Mouse (Mus musculus): Measurements from ENCODE around the gene Tbc1d22a. TPM values are rescaled to one million over a fixed set of nuclear protein-coding genes. Genes with fewer than 3 reads are reported as not detected.

Gene Tbc1d22a
- polyA plus RNA-seq, 1 experiment from 2014 or later = 11.9 TPM

DNA sequence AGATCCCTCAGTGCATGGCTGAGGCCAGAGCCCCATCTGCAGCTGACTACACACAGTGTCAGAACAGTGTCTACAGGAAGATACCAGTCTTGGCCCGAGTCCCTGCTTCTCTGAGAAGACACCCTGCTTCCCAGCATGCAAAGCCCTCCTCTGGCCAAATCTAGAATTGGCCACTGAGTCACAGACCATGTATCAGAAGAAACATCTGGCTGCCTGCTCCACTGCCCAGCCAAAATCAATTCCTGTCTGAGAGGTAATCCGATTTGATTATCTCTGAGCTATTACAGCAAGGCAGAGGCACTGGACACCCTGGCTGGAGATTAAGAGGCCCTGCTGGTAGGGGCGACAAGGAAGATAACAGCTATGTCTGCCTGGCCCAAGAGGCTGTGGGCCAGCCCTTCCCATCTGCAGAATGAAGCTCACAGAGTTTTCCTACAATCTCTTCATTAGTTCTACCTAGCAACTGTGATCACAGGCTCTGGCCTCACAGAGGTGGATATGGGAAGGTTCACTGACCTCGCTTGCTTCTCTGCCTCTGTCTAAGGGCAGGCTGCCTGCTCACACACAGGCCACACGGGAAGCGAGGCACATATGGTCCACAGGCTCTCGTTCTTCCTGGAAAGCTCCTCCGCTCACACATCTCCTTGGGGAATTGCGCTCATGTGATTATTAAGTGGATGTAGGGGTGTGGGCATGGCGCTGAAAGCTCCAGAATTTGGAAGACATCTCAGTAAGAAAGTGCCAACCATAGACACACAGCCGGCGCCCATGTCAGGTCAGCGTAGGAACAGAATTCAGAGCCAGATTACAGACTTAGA lies 264.6 kb downstream of the Tbc1d22a start:
- no peak overlapping the region for H3K4me3 ChIP-seq (replicated peaks; ENCODE audit: low read depth, low read length)
- no peak overlapping the region for H3K9ac ChIP-seq (replicated peaks; ENCODE audit: low read length)
- H3K4me2 ChIP-seq (ENCODE audit: low read length) = no peak overlapping the region
- no peaks in the 10 kb centered on the region for H3K9me3 ChIP-seq (ENCODE audit: control insufficient read depth, low read length)
- peak overlapping the region; percentile 55; the same call in 1 of the 2 replicates for H3K27ac ChIP-seq (replicated peaks; ENCODE audit: low read depth, low read length)
- ATAC-seq (ENCODE audit: low FRiP score, low TSS enrichment) = 0 out of 2 replicates have a peak, but pooled peaks have one; percentile 34
- 45% methylated on average over 13 of the region's 13 CpGs for WGBS
- H3K27me3 ChIP-seq (ENCODE audit: control insufficient read depth, insufficient read depth, low read length) = no peaks in the 10 kb centered on the region
- DNase-seq = peak; percentile 61
- H3K36me3 ChIP-seq (ENCODE audit: control insufficient read depth, insufficient read depth, low read length) = no peaks in the 10 kb centered on the region
- 0 out of 2 replicates have a peak, but pooled peaks cover 16% of the 10 kb centered on the region for H3K4me1 ChIP-seq (ENCODE audit: control insufficient read depth, insufficient read depth, low read length)

DNA sequence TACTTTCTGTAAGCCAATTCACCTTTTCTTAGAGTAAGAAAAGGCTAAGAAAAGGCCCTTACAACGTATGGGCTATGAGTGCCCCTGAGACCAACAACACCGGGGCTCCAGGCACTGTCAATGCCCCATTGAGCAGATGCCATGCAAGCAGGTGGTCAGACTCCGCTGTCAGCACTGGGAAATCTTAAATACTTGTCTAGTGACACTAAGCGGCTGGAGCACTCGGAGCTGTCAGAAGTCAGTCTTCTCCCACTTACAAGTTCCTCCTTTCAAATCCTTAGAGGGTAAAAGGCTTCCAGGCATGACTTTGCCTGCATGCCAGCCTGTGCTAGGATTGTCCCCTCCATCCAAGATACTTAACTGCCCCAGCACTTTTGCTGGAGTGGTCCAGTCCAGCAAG lies 268.1 kb downstream of the Tbc1d22a start:
- Histone ChIP-seq H3K36me3 (ENCODE audit: control insufficient read depth, insufficient read depth, low read length) (no peaks in the 10 kb centered on the region), H3K4me1 (ENCODE audit: control insufficient read depth, insufficient read depth, low read length) (peaks cover 22% of the 10 kb centered on the region; the same call in 1 of the 2 replicates), H3K9ac (replicated peaks; ENCODE audit: low read length) (no peak overlapping the region), H3K27me3 (ENCODE audit: control insufficient read depth, insufficient read depth, low read length) (no peaks in the 10 kb centered on the region), H3K9me3 (ENCODE audit: control insufficient read depth, low read length) (no peaks in the 10 kb centered on the region), H3K4me3 (replicated peaks; ENCODE audit: low read depth, low read length) (no peak overlapping the region), H3K4me2 (ENCODE audit: low read length) (no peak overlapping the region), H3K27ac (replicated peaks; ENCODE audit: low read depth, low read length) (no peak overlapping the region)
- DNase-seq (no peak), ATAC-seq (ENCODE audit: low FRiP score, low TSS enrichment) (no peak)
- WGBS = 79% methylated on average over 5 of the region's 5 CpGs

DNA sequence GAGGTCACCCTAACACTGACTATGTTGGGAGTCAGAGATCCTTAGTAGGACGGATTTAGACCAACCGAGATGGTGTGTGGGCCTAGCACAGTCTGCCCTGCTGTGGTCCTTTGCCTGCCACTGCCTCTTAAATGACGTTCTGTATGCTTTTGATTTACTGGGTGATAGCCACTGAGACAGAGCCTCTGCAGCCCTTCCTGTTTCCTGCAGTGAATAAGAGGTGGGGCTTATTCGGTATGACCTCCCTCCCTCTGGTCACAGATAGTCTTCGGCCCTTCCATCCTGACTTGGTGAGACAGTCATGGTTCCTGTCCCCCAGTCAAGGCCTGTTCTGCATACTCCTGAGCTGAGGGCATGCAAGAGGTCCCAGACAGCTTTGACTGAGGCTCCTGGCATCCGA lies 271.6 kb downstream of the Tbc1d22a start:
- peaks cover 18% of the 10 kb centered on the region; the same call in 1 of the 2 replicates for H3K4me1 ChIP-seq (ENCODE audit: control insufficient read depth, insufficient read depth, low read length)
- no peak overlapping the region for H3K4me2 ChIP-seq (ENCODE audit: low read length)
- no peaks in the 10 kb centered on the region for H3K36me3 ChIP-seq (ENCODE audit: control insufficient read depth, insufficient read depth, low read length)
- no peak overlapping the region for H3K9ac ChIP-seq (replicated peaks; ENCODE audit: low read length)
- H3K27me3 ChIP-seq (ENCODE audit: control insufficient read depth, insufficient read depth, low read length) = no peaks in the 10 kb centered on the region
- H3K9me3 ChIP-seq (ENCODE audit: control insufficient read depth, low read length) = no peaks in the 10 kb centered on the region
- no peak overlapping the region for H3K4me3 ChIP-seq (replicated peaks; ENCODE audit: low read depth, low read length)
- WGBS = 84% methylated on average over 6 of the region's 6 CpGs
- no peak overlapping the region for H3K27ac ChIP-seq (replicated peaks; ENCODE audit: low read depth, low read length)
- ATAC-seq (ENCODE audit: low FRiP score, low TSS enrichment) (no peak), DNase-seq (no peak)

DNA sequence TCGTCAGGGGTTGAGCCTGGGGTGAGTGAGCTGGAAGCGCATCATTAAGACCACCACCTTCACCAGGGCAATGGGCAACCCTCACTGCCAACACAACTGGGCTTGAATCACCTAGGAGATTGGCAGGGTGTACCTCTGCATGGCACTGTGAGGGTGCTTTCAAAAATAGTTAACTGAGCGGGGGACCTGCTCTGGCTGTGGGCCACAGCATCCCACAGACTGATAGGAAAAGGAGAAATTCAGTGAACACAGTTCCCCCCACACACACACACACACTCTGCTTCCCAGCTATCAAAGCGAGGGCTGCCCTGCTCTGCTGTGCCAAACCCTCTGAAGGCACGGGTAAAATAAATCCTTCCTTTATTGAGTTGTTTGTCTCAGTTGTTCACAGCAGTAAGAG lies 273.1 kb downstream of the Tbc1d22a start:
- 58% methylated on average over 5 of the region's 5 CpGs for WGBS
- ATAC-seq (ENCODE audit: low FRiP score, low TSS enrichment) (no peak), DNase-seq (no peak)
- H3K4me3 ChIP-seq (replicated peaks; ENCODE audit: low read depth, low read length) = no peak overlapping the region
- no peak overlapping the region for H3K4me2 ChIP-seq (ENCODE audit: low read length)
- no peak overlapping the region for H3K27ac ChIP-seq (replicated peaks; ENCODE audit: low read depth, low read length)
- H3K9me3 ChIP-seq (ENCODE audit: control insufficient read depth, low read length) = no peaks in the 10 kb centered on the region
- H3K4me1 ChIP-seq (ENCODE audit: control insufficient read depth, insufficient read depth, low read length) = peaks cover 18% of the 10 kb centered on the region; the same call in 1 of the 2 replicates
- no peaks in the 10 kb centered on the region for H3K36me3 ChIP-seq (ENCODE audit: control insufficient read depth, insufficient read depth, low read length)
- no peak overlapping the region for H3K9ac ChIP-seq (replicated peaks; ENCODE audit: low read length)
- H3K27me3 ChIP-seq (ENCODE audit: control insufficient read depth, insufficient read depth, low read length) = no peaks in the 10 kb centered on the region

DNA sequence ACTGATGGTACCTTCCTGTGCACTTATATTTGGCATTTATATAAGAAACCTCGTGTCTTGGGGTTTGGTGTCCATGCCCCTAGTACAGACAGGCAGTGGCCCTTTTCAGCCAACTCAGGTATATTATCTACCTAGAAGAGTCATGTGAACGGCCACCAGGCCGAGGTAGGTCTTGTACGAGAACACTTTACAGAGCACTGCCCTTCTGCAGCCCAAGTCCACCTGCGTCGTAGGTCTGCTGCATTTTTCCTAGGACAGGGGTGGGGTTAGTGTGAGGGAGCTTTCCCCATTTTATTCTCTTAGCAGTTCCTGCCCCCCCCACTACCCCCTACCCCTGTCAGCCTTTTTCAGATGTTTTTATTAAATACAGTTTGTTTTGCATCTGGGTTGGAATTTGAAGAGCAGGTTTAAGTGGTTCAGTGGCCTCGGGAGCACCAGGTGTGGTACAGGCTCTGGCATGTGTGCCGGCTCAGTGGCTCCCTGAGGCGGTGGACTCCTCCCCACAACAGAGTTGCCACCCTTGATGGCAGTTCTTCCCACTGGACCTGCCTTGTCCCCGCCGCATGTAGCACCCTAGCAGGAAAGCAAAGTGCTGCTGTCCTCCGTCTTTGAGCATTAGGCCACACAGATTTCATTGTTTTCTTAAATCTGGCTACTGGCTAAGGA lies 277.3 kb downstream of the Tbc1d22a start:
- no peak overlapping the region for H3K4me2 ChIP-seq (ENCODE audit: low read length)
- no peaks in the 10 kb centered on the region for H3K27me3 ChIP-seq (ENCODE audit: control insufficient read depth, insufficient read depth, low read length)
- no peak for DNase-seq
- no peak for ATAC-seq (ENCODE audit: low FRiP score, low TSS enrichment)
- H3K27ac ChIP-seq (replicated peaks; ENCODE audit: low read depth, low read length) = no peak overlapping the region
- no peak overlapping the region for H3K9ac ChIP-seq (replicated peaks; ENCODE audit: low read length)
- H3K4me1 ChIP-seq (ENCODE audit: control insufficient read depth, insufficient read depth, low read length) = peaks cover 28% of the 10 kb centered on the region
- H3K9me3 ChIP-seq (ENCODE audit: control insufficient read depth, low read length) = no peaks in the 10 kb centered on the region
- WGBS = 90% methylated on average over 12 of the region's 12 CpGs
- H3K36me3 ChIP-seq (ENCODE audit: control insufficient read depth, insufficient read depth, low read length) = no peaks in the 10 kb centered on the region
- no peak overlapping the region for H3K4me3 ChIP-seq (replicated peaks; ENCODE audit: low read depth, low read length)

DNA sequence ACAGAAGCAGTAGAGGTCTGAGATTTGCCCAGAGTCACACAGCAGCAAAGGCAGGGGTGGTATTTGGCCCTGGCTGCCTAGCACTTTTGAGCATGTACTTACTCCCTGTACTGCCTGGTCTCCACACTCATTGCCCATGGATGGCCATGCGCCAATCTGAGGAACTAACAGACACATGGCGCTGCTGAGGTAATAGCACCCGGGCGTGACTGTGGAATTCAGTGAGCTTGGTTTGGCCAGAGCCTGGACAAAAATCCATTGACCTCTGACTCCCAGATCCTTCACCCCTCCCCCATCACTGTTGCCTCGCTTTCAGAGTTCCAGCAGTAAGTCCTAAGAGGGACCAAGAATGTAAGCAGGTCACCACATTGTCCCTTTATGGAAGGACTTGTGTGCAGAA lies 278.4 kb downstream of the Tbc1d22a start:
- H3K9ac ChIP-seq (replicated peaks; ENCODE audit: low read length) = no peak overlapping the region
- H3K4me2 ChIP-seq (ENCODE audit: low read length) = no peak overlapping the region
- DNase-seq = no peak
- no peak overlapping the region for H3K4me3 ChIP-seq (replicated peaks; ENCODE audit: low read depth, low read length)
- no peak overlapping the region for H3K27ac ChIP-seq (replicated peaks; ENCODE audit: low read depth, low read length)
- ATAC-seq (ENCODE audit: low FRiP score, low TSS enrichment) = no peak
- H3K9me3 ChIP-seq (ENCODE audit: control insufficient read depth, low read length) = no peaks in the 10 kb centered on the region
- no peaks in the 10 kb centered on the region for H3K27me3 ChIP-seq (ENCODE audit: control insufficient read depth, insufficient read depth, low read length)
- 56% methylated on average over 5 of the region's 5 CpGs for WGBS
- H3K36me3 ChIP-seq (ENCODE audit: control insufficient read depth, insufficient read depth, low read length) = no peaks in the 10 kb centered on the region
- H3K4me1 ChIP-seq (ENCODE audit: control insufficient read depth, insufficient read depth, low read length) = peaks cover 18% of the 10 kb centered on the region

DNA sequence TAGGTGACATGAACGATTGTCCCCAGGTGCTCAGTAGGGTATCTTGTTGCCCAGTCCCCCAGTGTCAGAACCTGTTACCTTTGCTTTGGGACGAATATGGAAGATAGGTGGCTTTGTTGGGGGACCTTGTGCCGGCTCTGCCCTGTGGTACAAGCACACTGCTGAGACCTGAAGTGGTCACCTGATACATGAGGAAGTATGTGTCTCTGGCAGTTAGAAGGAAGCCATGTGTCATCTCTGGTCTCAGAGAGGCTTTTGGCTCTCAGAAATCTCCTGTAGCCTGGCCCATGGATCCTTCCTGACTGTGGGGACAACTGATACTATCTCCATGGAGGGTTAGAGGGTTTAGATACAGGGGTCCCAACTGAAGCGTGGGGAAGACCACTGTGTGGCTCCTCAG lies 281.9 kb downstream of the Tbc1d22a start:
- H3K27me3 ChIP-seq (ENCODE audit: control insufficient read depth, insufficient read depth, low read length) = no peaks in the 10 kb centered on the region
- H3K4me3 ChIP-seq (replicated peaks; ENCODE audit: low read depth, low read length) = no peak overlapping the region
- no peak overlapping the region for H3K9ac ChIP-seq (replicated peaks; ENCODE audit: low read length)
- ATAC-seq (ENCODE audit: low FRiP score, low TSS enrichment) = no peak
- H3K9me3 ChIP-seq (ENCODE audit: control insufficient read depth, low read length) = no peaks in the 10 kb centered on the region
- 89% methylated on average over 4 of the region's 4 CpGs for WGBS
- H3K4me1 ChIP-seq (ENCODE audit: control insufficient read depth, insufficient read depth, low read length) = peaks cover 11% of the 10 kb centered on the region; the same call in 1 of the 2 replicates
- H3K36me3 ChIP-seq (ENCODE audit: control insufficient read depth, insufficient read depth, low read length) = no peaks in the 10 kb centered on the region
- no peak overlapping the region for H3K27ac ChIP-seq (replicated peaks; ENCODE audit: low read depth, low read length)
- DNase-seq = no peak
- no peak overlapping the region for H3K4me2 ChIP-seq (ENCODE audit: low read length)

DNA sequence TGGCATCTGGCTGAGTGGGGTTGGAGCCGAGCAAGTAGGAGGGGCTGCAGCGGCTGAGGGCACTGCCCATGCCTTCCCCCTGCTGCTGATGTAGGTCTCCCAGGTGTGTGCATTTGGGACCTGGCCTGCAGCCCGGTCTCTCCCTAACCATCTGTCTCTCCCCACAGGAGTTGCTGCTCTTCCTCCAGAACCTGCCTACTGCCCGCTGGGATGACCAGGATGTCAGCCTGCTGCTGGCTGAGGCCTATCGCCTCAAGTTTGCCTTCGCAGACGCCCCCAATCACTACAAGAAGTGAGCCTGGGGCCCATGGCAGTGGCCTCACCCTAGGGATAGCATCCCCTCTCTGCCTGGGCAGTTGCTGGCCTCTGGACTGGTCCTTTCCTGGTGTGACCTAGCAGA lies 282.4 kb downstream of the Tbc1d22a start:
- DNase-seq = no peak
- peaks cover 11% of the 10 kb centered on the region; the same call in 1 of the 2 replicates for H3K4me1 ChIP-seq (ENCODE audit: control insufficient read depth, insufficient read depth, low read length)

DNA sequence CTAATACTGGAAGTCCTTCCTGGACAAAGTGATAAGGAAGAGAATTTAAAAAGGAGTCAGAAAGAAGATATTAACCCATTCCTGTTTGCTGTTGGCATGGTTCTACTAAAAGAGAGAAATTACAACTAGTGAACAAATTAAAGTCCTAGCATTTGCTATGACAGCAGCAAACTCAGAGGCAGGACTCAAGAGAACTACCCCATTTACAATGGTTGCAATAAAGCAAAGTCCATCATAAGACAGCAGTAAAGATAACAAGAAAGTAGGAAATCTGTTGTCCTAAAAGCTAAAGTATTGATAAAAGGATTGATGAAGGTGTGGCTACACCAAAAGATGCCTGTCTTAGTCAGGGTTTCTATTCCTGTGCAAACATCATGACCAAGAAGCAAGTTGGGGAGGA lies 286.3 kb downstream of the Tbc1d22a start:
- Histone ChIP-seq H3K4me3 (replicated peaks; ENCODE audit: low read depth, low read length) (no peak overlapping the region), H3K9me3 (ENCODE audit: control insufficient read depth, low read length) (no peaks in the 10 kb centered on the region), H3K36me3 (ENCODE audit: control insufficient read depth, insufficient read depth, low read length) (no peaks in the 10 kb centered on the region), H3K27me3 (ENCODE audit: control insufficient read depth, insufficient read depth, low read length) (no peaks in the 10 kb centered on the region), H3K27ac (replicated peaks; ENCODE audit: low read depth, low read length) (no peak overlapping the region), H3K4me2 (ENCODE audit: low read length) (no peak overlapping the region), H3K9ac (replicated peaks; ENCODE audit: low read length) (no peak overlapping the region), H3K4me1 (ENCODE audit: control insufficient read depth, insufficient read depth, low read length) (no peaks in the 10 kb centered on the region)
- DNase-seq = no peak
- no peak for ATAC-seq (ENCODE audit: low FRiP score, low TSS enrichment)

More for the DNA sequence above, 282.4 kb downstream of the Tbc1d22a start:
- no peak overlapping the region for H3K27ac ChIP-seq (replicated peaks; ENCODE audit: low read depth, low read length)
- H3K9ac ChIP-seq (replicated peaks; ENCODE audit: low read length) = no peak overlapping the region
- ATAC-seq (ENCODE audit: low FRiP score, low TSS enrichment) = no peak
- H3K4me3 ChIP-seq (replicated peaks; ENCODE audit: low read depth, low read length) = no peak overlapping the region
- no peaks in the 10 kb centered on the region for H3K36me3 ChIP-seq (ENCODE audit: control insufficient read depth, insufficient read depth, low read length)
- H3K27me3 ChIP-seq (ENCODE audit: control insufficient read depth, insufficient read depth, low read length) = no peaks in the 10 kb centered on the region
- 88% methylated on average over 7 of the region's 7 CpGs for WGBS
- no peak overlapping the region for H3K4me2 ChIP-seq (ENCODE audit: low read length)
- H3K9me3 ChIP-seq (ENCODE audit: control insufficient read depth, low read length) = no peaks in the 10 kb centered on the region

All from midbrain, embryonic 14.5 days (tissue).